26 mouse cellular contexts compared by ENCODE assay signal in the genomic region with DNA sequence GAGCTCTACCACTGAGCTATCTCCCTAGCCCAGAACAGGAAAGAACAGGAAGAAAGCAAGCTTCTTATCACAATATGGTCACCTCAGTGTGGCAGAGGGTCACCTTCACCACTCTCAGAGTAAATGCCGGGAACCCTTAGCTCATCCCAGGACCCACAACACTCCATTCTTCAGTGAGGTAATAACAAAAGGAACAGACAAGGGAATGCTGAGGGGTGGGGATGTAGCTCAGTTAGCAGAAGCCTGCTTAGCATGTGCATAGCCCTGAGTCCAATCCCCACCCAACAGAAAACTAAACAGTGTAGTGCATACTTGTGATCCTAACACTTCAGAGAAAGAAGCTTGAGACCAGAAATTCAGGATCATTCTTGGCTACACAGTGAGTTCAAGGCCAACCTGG. TPM values are rescaled to one million over a fixed set of nuclear protein-coding genes. Genes with fewer than 3 reads are reported as not detected.
A peak's percentile ranks its signal among the peaks of the same experiment; 100 is the strongest.
DNase-seq lines count a peak whose midpoint lies in the region; ATAC-seq and TF ChIP-seq lines count a peak whose summit lies in the region.
"Had no signal": no experiment of that assay in that cellular context is flagged by ENCODE, and none has a peak within 500 bp of the region (broad histone marks: within the 10 kb centered on the region; RNA-seq: fewer than 3 reads in every experiment).

No protein-coding gene starts in this region.

- WGBS in heart, embryonic 10.5 days, result 35% methylated on average over 1 of the region's 1 CpGs
- 91% methylated on average over 1 of the region's 1 CpGs for WGBS in kidney, embryonic 14.5 days

- H3K36me3 ChIP-seq in heart, embryonic 10.5 days, result peaks cover 59% of the 10 kb centered on the region
- no peaks in the 10 kb centered on the region for H3K36me3 ChIP-seq in ES-Bruce4 (ENCODE audit: control insufficient read depth, insufficient read depth, low read length, poor library complexity, severe bottlenecking)
- peaks cover 59% of the 10 kb centered on the region for H3K36me3 ChIP-seq in kidney, embryonic 14.5 days (ENCODE audit: control insufficient read depth, insufficient read depth, low read length)

- no peaks in the 10 kb centered on the region for H3K27me3 ChIP-seq in heart, embryonic 10.5 days (ENCODE audit: insufficient read depth, poor library complexity, severe bottlenecking)
- H3K27me3 ChIP-seq in ES-Bruce4 (ENCODE audit: control insufficient read depth, insufficient read depth, low read length, poor library complexity, severe bottlenecking), result no peaks in the 10 kb centered on the region
- no peaks in the 10 kb centered on the region for H3K27me3 ChIP-seq in kidney, embryonic 14.5 days (ENCODE audit: control insufficient read depth, insufficient read depth, low read length)
- H3K27me3 ChIP-seq: CH12.LX; forebrain, embryonic 13.5 days; heart, embryonic 15.5 days; hindbrain, embryonic 12.5 days; hindbrain, embryonic 15.5 days had no signal

- H3K9ac ChIP-seq in ES-Bruce4 (ENCODE audit: low read depth, poor library complexity, severe bottlenecking), result no peak overlapping the region
- no peak overlapping the region for H3K9ac ChIP-seq in kidney, embryonic 14.5 days (ENCODE audit: low read depth, low read length)
- H3K9ac ChIP-seq: forebrain, embryonic 13.5 days; heart, embryonic 15.5 days; hindbrain, embryonic 12.5 days; hindbrain, embryonic 15.5 days had no signal

- no peak for DNase-seq in heart, embryonic 10.5 days (ENCODE audit: low spot score)
- DNase-seq in heart, adult 18-20 months, result no peak
- DNase-seq in R1 (ENCODE audit: low read depth, low spot score), result peak; percentile 95
- no peak for DNase-seq in gastrocnemius, postnatal 25 days
- no peak for DNase-seq in cerebellum, adult 18-20 months
- DNase-seq: adrenal gland, adult 2 months; adrenal gland, postnatal 14 days; B cell, adult 2 months; cerebellum, adult 11-12 months; cerebellum, adult 9-10 months; cerebellum, postnatal 14 days; gastrocnemius, postnatal 10 days; heart, adult 2 months; heart, postnatal 14 days; kidney, adult 2 months had no signal

- peak; percentile 88 for TF ChIP-seq EP300 in ES-Bruce4 (IDR thresholded peaks at IDR 0.05; ENCODE audit: insufficient read depth, low read depth, low read length)

- ATAC-seq in kidney, embryonic 14.5 days (ENCODE audit: low FRiP score, low TSS enrichment), result no peak
- ATAC-seq: forebrain, embryonic 13.5 days; forebrain, embryonic 16.5 days; intestine, postnatal 0 days had no signal

- peaks cover 33% of the 10 kb centered on the region for H3K4me1 ChIP-seq in heart, embryonic 10.5 days
- peaks cover 1% of the 10 kb centered on the region for H3K4me1 ChIP-seq in ES-Bruce4 (ENCODE audit: control insufficient read depth, insufficient read depth, low read length)
- H3K4me1 ChIP-seq in kidney, embryonic 14.5 days (ENCODE audit: control insufficient read depth, insufficient read depth, low read length), result peaks cover 3% of the 10 kb centered on the region; the same call in 1 of the 2 replicates
- H3K4me1 ChIP-seq: forebrain, embryonic 10.5 days; hindbrain, embryonic 12.5 days had no signal

- H3K27ac ChIP-seq in heart, embryonic 10.5 days, result 0 out of 2 replicates have a peak overlapping the region, but pooled peaks have one; percentile 2
- peak overlapping the region; percentile 84 for H3K27ac ChIP-seq in ES-Bruce4 (ENCODE audit: insufficient read depth, low read length)
- no peak overlapping the region for H3K27ac ChIP-seq in kidney, embryonic 14.5 days (ENCODE audit: low read depth, low read length)
- H3K27ac ChIP-seq: forebrain, embryonic 10.5 days; forebrain, embryonic 13.5 days; heart, adult 2 months; heart, embryonic 15.5 days; hindbrain, embryonic 12.5 days; hindbrain, embryonic 15.5 days had no signal

- no peaks in the 10 kb centered on the region for H3K9me3 ChIP-seq in heart, embryonic 10.5 days
- no peaks in the 10 kb centered on the region for H3K9me3 ChIP-seq in ES-Bruce4 (replicated peaks; ENCODE audit: control insufficient read depth, insufficient read depth, low read length, poor library complexity, severe bottlenecking)
- H3K9me3 ChIP-seq in kidney, embryonic 14.5 days (ENCODE audit: control insufficient read depth, low read length), result no peaks in the 10 kb centered on the region
- H3K9me3 ChIP-seq: forebrain, embryonic 10.5 days; forebrain, embryonic 13.5 days; heart, embryonic 15.5 days; hindbrain, embryonic 12.5 days; hindbrain, embryonic 15.5 days had no signal

- no peak for TF ChIP-seq POLR2A in ES-Bruce4 (IDR thresholded peaks at IDR 0.05; ENCODE audit: insufficient read depth, low read length)

- no peak overlapping the region for H3K4me2 ChIP-seq in kidney, embryonic 14.5 days (replicated peaks; ENCODE audit: low read depth, low read length)
- H3K4me2 ChIP-seq: forebrain, embryonic 13.5 days; heart, embryonic 11.5 days; heart, embryonic 15.5 days; hindbrain, embryonic 12.5 days; hindbrain, embryonic 15.5 days had no signal

- no peak for TF ChIP-seq CTCF in ES-Bruce4 (IDR thresholded peaks at IDR 0.05; ENCODE audit: low read depth, low read length)

- H3K4me3 ChIP-seq in heart, embryonic 10.5 days, result no peak overlapping the region
- H3K4me3 ChIP-seq in ES-Bruce4 (ENCODE audit: low read depth, low read length), result no peak overlapping the region
- H3K4me3 ChIP-seq in kidney, embryonic 14.5 days (ENCODE audit: low read length), result no peak overlapping the region
- H3K4me3 ChIP-seq: forebrain, embryonic 10.5 days; forebrain, embryonic 13.5 days; heart, adult 2 months; heart, embryonic 15.5 days; hindbrain, embryonic 12.5 days; hindbrain, embryonic 15.5 days had no signal

RNA-seq across cellular contexts. Expression of a gene that starts 25.5 kb away (rescaled TPM):
- 60.2 and 63.1 TPM in 2 replicates for polyA plus RNA-seq in heart, embryonic 10.5 days (2016; fragmentation: Nextera tagmentation; extraction: Ambion mirVana)
- 10 to 100 TPM; 40.5 to 45.0 TPM for total RNA-seq in heart, adult 18-20 months (2021)
- polyA plus RNA-seq in ES-Bruce4 (2011; ENCODE audit: insufficient read depth, insufficient read length, low read depth, missing spikeins), result 26.8 and 37.2 TPM in 2 replicates
- total RNA-seq in gastrocnemius, postnatal 25 days (2021), result 10 to 100 TPM; 41.5 to 44.0 TPM
- polyA plus RNA-seq in kidney, embryonic 14.5 days (2014; fragmentation: Nextera tagmentation; extraction: Ambion mirVana), result 75.1 and 84.5 TPM in 2 replicates
